Mouse (Mus musculus): ENCODE measurements around the gene Atp5g3. TPM values are rescaled to one million over a fixed set of nuclear protein-coding genes. Genes with fewer than 3 reads are reported as not detected.
A peak's percentile ranks its signal among the peaks of the same experiment; 100 is the strongest.

The Atp5g3 gene
- polyA plus RNA-seq, 1 experiment: 388 TPM

- H3K4me3 ChIP-seq (ENCODE audit: insufficient read depth, low read length): no peak overlapping the region
- TF ChIP-seq POLR2A (IDR thresholded peaks at IDR 0.05; ENCODE audit: low read depth, low read length) (no peak), CTCF (IDR thresholded peaks at IDR 0.05; ENCODE audit: borderline replicate concordance, insufficient read depth, low read length) (no peak)
- peak overlapping the region; percentile 62; the same call in 1 of the 2 replicates for H3K27ac ChIP-seq (ENCODE audit: insufficient read depth, low read length)
- H3K4me1 ChIP-seq (ENCODE audit: control insufficient read depth, insufficient read depth, low read length): no peaks in the 10 kb centered on the region
Observed at GRCm38 (mm10) chr2:73860046-73860624, 51.0 kb downstream of the Atp5g3 start.

Other genes with a start within 250 kb of the Atp5g3 start
- gene Chn1, start 136.0 kb downstream of the Atp5g3 start, polyA plus RNA-seq (2011; ENCODE audit: insufficient read length, low read depth, missing spikeins): 17.9 and 20.1 TPM in 2 replicates
- gene Atf2, start 18.7 kb downstream of the Atp5g3 start, polyA plus RNA-seq (2011; ENCODE audit: insufficient read length, low read depth, missing spikeins): 77.2 and 79.4 TPM in 2 replicates

Measured in embryonic fibroblast, embryonic 13.5 days (primary cell).